Mouse (Mus musculus): Measurements from ENCODE around the gene Aplf. TPM values are rescaled to one million over a fixed set of nuclear protein-coding genes. Genes with fewer than 3 reads are reported as not detected.

The Aplf gene
- 15.9 TPM for polyA plus RNA-seq (2014; fragmentation: Illumina TruSeq; extraction: RNeasy Lipid Tissue Mini Kit (QIAGEN cat#74804))

DNA sequence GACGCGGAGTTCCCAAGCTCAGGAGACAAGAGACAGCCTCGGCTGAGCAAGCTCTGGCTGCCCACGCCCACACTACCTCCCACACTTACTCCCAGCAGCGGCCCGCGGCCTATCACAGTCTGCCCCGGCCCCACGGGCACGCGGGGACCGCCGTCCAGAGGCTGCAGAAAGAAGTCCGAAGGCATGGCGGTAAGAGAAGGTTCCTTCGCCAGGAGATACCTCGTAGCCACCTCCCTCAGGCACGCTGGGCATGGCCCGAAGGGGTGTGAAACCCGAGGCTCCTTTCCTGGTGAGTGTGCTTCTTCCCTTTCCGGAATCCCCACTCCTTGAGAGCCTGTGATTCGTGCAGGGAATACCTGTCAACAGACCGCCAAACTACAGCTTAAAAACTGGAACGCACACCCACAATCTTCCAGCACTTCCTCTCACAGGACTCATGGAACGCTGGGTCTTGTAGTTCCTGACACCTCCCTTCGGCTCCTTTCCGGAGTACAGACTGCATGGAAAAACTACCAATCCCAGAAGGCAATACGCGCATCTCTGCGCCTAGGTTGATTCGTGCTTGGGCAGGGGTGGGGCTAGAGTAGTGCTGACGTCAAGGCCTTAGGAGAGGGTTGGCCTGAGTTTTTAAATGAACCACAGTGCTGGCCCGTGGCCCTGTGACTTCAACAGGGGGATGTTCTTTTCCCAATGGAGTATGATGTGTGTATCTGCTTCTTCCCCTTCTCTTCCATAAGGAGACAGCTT, at the start of gene Aplf:
TSS of gene Aplf (minus strand) at position 423 of the 747 bp plus-strand sequence.

DNA sequence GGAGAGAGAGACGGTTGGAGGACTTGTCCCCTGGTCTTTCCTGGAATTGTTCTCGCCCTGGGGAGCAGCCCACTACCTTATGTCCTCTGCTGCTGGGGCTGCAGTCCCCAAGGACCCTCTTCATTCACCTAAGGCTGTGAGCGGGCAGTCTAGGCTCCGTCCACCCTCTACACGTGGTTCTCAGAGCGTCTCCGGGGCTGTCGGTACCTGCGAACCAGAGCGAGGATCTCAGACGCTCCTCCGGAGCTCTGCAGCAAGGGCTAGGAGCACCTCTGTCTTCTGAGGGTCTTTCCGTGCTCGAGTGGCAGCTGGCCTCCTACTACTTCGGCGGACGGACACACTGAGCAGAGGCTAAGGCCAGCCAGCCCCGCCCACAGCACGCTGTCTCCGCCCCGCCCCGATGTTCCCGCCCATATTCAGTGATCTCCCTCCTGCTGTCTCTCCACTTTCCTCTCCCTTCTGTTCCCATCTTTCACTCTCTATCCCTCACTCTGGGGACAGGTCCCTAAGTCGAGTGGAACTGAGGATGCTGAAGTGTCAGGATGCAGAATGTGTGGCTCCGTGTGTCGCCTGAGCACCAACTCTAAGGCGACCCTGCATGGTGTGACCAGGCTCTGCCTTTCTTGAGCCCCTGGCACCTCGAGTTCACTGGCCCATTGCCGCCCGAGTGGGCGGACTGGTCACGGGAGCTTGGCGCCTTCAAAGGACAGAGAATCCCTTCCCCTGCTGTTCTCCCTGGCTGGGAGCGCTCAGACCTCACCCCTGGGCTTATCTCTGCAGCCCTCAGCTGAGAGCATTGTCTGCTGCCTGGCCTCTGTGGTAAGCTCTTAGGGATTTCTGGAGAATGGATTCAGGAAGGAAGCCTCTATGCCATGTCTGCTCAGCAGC, 81.4 kb downstream of the Aplf start, which contains the start of gene Prokr1:
TSS of gene Prokr1 (minus strand) at position 350 of the 888 bp plus-strand sequence.

Other genes starting within 250 kb of the Aplf start
- gene Bmp10, start 243.2 kb downstream of the Aplf start, polyA plus RNA-seq (2014; fragmentation: Illumina TruSeq; extraction: RNeasy Lipid Tissue Mini Kit (QIAGEN cat#74804)), result not detected
- 1.4 TPM for gene Arhgap25, start 138.9 kb downstream of the Aplf start, polyA plus RNA-seq (2014; fragmentation: Illumina TruSeq; extraction: RNeasy Lipid Tissue Mini Kit (QIAGEN cat#74804))
- gene Prokr1, start 81.5 kb downstream of the Aplf start, polyA plus RNA-seq (2014; fragmentation: Illumina TruSeq; extraction: RNeasy Lipid Tissue Mini Kit (QIAGEN cat#74804)), result 1.7 TPM
- gene Efcc1, start 58.7 kb upstream of the Aplf start, polyA plus RNA-seq (2014; fragmentation: Illumina TruSeq; extraction: RNeasy Lipid Tissue Mini Kit (QIAGEN cat#74804)), result not detected
- gene Gp9, start 105.9 kb upstream of the Aplf start, polyA plus RNA-seq (2014; fragmentation: Illumina TruSeq; extraction: RNeasy Lipid Tissue Mini Kit (QIAGEN cat#74804)), result not detected
- 8.1 TPM for gene Rab43, start 140.0 kb upstream of the Aplf start, polyA plus RNA-seq (2014; fragmentation: Illumina TruSeq; extraction: RNeasy Lipid Tissue Mini Kit (QIAGEN cat#74804))
- gene Gm45140, start 163.6 kb upstream of the Aplf start, polyA plus RNA-seq (2014; fragmentation: Illumina TruSeq; extraction: RNeasy Lipid Tissue Mini Kit (QIAGEN cat#74804)), result not detected
- 30.8 TPM for gene Isy1, start 166.6 kb upstream of the Aplf start, polyA plus RNA-seq (2014; fragmentation: Illumina TruSeq; extraction: RNeasy Lipid Tissue Mini Kit (QIAGEN cat#74804))
- 1,095 TPM for gene Cnbp, start 178.9 kb upstream of the Aplf start, polyA plus RNA-seq (2014; fragmentation: Illumina TruSeq; extraction: RNeasy Lipid Tissue Mini Kit (QIAGEN cat#74804))
- gene Copg1, start 215.6 kb upstream of the Aplf start, polyA plus RNA-seq (2014; fragmentation: Illumina TruSeq; extraction: RNeasy Lipid Tissue Mini Kit (QIAGEN cat#74804)), result 30.0 TPM
- gene Hmces, start 241.7 kb upstream of the Aplf start, polyA plus RNA-seq (2014; fragmentation: Illumina TruSeq; extraction: RNeasy Lipid Tissue Mini Kit (QIAGEN cat#74804)), result 11.7 TPM